Mouse (Mus musculus) small intestine, adult 2 months (tissue): ENCODE data around the gene Rapgefl1.

ENCODE experiments used
- CTCF ChIP-seq: fragments of 200-500 bp; IDR thresholded peaks from 2 replicates; pipeline ENCODE4 v1.5.1; 2012; ENCODE audit warnings: low read depth, mild to moderate bottlenecking, control low read depth, inconsistent platforms, low read length, moderate library complexity, mixed read lengths; ENCODE audit not compliant: insufficient replicate concordance, insufficient read length; ENCODE audit errors: extremely low read depth
- POLR2A ChIP-seq: fragments of 200-500 bp; IDR thresholded peaks from 2 replicates; pipeline ENCODE4 v1.6.1; 2012; ENCODE audit warnings: low read depth, mild to moderate bottlenecking, control low read depth, inconsistent platforms, low read length, moderate library complexity

DNA sequence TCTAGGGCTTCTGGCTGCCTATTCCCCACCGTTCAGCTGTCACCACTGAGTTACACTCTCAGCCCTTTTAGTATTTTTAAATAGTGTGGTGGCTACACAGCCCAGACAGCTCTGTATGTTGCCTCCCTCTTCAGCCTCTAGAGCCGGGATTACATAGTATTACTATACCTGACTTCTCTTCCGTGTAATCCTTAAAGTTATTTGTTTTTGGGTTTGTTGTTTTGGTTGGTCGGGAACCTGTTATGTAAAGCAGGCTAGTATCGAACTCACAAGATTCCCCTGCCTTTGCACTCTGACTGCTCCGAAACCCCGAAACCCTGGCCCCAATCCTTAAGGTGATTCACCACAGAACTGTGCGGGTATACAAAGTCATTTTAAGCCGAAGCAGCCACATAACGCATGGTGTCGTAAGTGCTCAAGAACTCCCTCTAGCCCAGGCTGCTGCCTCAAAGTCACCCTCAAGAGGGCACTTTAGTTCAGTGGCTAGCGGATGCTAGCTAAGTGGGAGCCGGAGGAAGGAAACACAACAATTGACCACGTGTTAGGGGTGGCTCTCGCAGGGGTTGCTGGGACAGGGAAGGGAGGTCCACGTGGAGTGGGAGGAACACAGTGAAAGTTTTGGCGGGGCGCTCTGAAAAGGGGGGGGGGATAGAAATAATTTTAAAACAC lies 47.9 kb upstream of the Rapgefl1 start:
- TF ChIP-seq CTCF, result peak; percentile 74; the same call in 1 of the 2 replicates
- TF ChIP-seq POLR2A, result no peak; the same call in 1 of the 2 replicates
